Mouse (Mus musculus) left cerebral cortex, postnatal 4 days (tissue): ENCODE measurements at regions not wholly inside any gene's neighbourhood (a gene's known extent, or its start where the extent isn't known, plus 50 kb on each side); places are given as distances from the start of the nearest gene placed in this dataset.

Experiments used
- DNase-seq: peaks from one replicate; pipeline ENCODE4 v3.0.0-alpha.2; 2022
- intact Hi-C: fragments of 180-260 bp; cut with DNase I; formaldehyde crosslinking; loops from one replicate; pipeline ENCODE4 v1.15.1; 2025

- intact Hi-C loops, result no loop called here
These were observed 660.5 kb upstream of the Sel1l start for GRCm38 (mm10) chr12:92509494-92509893.

GRCm38 (mm10) chr12:92508796-92509489 lies 660.0 kb upstream of the Sel1l start:
- intact Hi-C loops, result no loop called here
- peak; percentile 32 for DNase-seq

More at GRCm38 (mm10) chr12:92509494-92509893, 660.5 kb upstream of the Sel1l start:
- DNase-seq, result no peak

- no peak for DNase-seq
- intact Hi-C loops, result no loop called here
These were observed 635.0 kb upstream of the Sel1l start for GRCm38 (mm10) chr12:92483984-92484383.

GRCm38 (mm10) chr12:92474293-92475062 lies 625.5 kb upstream of the Sel1l start:
- DNase-seq, result no peak
- intact Hi-C loops, result no loop called here

GRCm38 (mm10) chr12:92451110-92451818 lies 602.3 kb upstream of the Sel1l start:
- no peak for DNase-seq
- intact Hi-C loops, result no loop called here

GRCm38 (mm10) chr12:92418458-92418857 lies 569.5 kb upstream of the Sel1l start:
- DNase-seq, result no peak
- intact Hi-C loops, result no loop called here

GRCm38 (mm10) chr12:92405506-92405905 lies 556.5 kb upstream of the Sel1l start:
- no peak for DNase-seq
- intact Hi-C loops, result no loop called here

GRCm38 (mm10) chr12:92400987-92401386 lies 552.0 kb upstream of the Sel1l start:
- DNase-seq, result no peak
- intact Hi-C loops, result no loop called here

- intact Hi-C loops, result no loop called here
- no peak for DNase-seq
These were observed 537.2 kb upstream of the Sel1l start for GRCm38 (mm10) chr12:92386195-92386594.

GRCm38 (mm10) chr12:92384266-92384937 lies 535.4 kb upstream of the Sel1l start:
- intact Hi-C loops, result no loop called here
- DNase-seq, result no peak

- no peak for DNase-seq
- intact Hi-C loops, result no loop called here
These were observed 530.2 kb upstream of the Sel1l start for GRCm38 (mm10) chr12:92379130-92379529.

GRCm38 (mm10) chr12:92365926-92366325 lies 517.0 kb upstream of the Sel1l start:
- no peak for DNase-seq
- intact Hi-C loops, result no loop called here

GRCm38 (mm10) chr12:92353386-92354257 lies 504.7 kb upstream of the Sel1l start:
- intact Hi-C loops, result no loop called here
- no peak for DNase-seq

- DNase-seq, result no peak
These were observed 469.3 kb upstream of the Sel1l start for GRCm38 (mm10) chr12:92318241-92318640.

GRCm38 (mm10) chr12:92317609-92318008 lies 468.7 kb upstream of the Sel1l start:
- no peak for DNase-seq
- intact Hi-C loops, result no loop called here

More at GRCm38 (mm10) chr12:92318241-92318640, 469.3 kb upstream of the Sel1l start:
- intact Hi-C loops, result no loop called here

GRCm38 (mm10) chr12:92316285-92316684 lies 467.3 kb upstream of the Sel1l start:
- intact Hi-C loops, result no loop called here
- DNase-seq, result no peak

- no peak for DNase-seq
- intact Hi-C loops, result no loop called here
These were observed 466.9 kb upstream of the Sel1l start for GRCm38 (mm10) chr12:92315820-92316219.

GRCm38 (mm10) chr12:92302951-92303591 lies 454.1 kb upstream of the Sel1l start:
- intact Hi-C loops, result loop anchor here (5.0 kb wide), 1 partner anchor 291 kb away; no protein-coding TSS in a partner anchor
- peak; percentile 83 for DNase-seq

GRCm38 (mm10) chr12:92294887-92295286 lies 445.9 kb upstream of the Sel1l start:
- intact Hi-C loops, result no loop called here
- no peak for DNase-seq
